Mouse (Mus musculus) ES-Bruce4 (cell line): ENCODE measurements around the gene Alx3.

Experiments used
- CTCF ChIP-seq: IDR thresholded peaks from one replicate; pipeline ENCODE4 v1.8.1; 2011; ENCODE audit warnings: low read depth, low read length
- EP300 ChIP-seq: IDR thresholded peaks from 2 replicates; pipeline ENCODE4 v1.6.1; 2011; ENCODE audit warnings: low read depth, low read length; ENCODE audit not compliant: insufficient read depth
- POLR2A ChIP-seq: IDR thresholded peaks from one replicate; pipeline ENCODE4 v1.8.1; 2011; ENCODE audit warnings: low read length; ENCODE audit not compliant: insufficient read depth

DNA sequence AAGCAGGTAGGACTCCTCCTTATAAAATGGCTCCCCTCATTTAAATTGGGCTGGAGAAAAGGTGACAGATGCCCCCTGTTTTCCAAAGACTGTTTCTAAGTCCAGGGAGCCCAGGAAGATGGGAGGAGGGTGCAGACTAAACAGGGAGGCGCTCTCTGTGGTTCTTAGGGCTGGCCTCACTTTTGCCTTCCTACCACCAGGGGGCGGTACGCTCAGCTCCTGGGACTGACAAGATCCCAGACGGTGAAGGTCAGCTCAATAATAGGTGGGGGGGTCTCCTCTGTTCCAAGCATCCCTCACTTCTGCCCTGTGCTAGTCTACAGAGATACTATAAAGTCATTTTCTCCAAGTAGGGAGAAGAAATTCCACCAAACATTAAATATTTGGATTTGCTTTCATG, 10.5 kb downstream of the Alx3 start:
- TF ChIP-seq CTCF = peak; percentile 90
- no peak for TF ChIP-seq POLR2A
- TF ChIP-seq EP300 = no peak
